Mouse (Mus musculus) lung, embryonic 15.5 days (tissue): ENCODE measurements around the gene Ppfibp1. TPM values are rescaled to one million over a fixed set of nuclear protein-coding genes. Genes with fewer than 3 reads are reported as not detected.

Experiments used
- ATAC-seq: fragments of 200-750 bp; cut with Nextera tagmentation; 2 replicates; pipeline ENCODE4 v1.8.0; 2017; ENCODE audit warnings: moderate number of reproducible peaks, borderline replicate concordance; ENCODE audit not compliant: low FRiP score, low TSS enrichment; ENCODE audit errors: extremely low read depth
- H3K27ac ChIP-seq: fragments of 300-500 bp; sonication (generic); 2 replicates; pipeline ENCODE4 v1.5.1; 2015; ENCODE audit warnings: moderate library complexity, mild to moderate bottlenecking, inconsistent platforms
- H3K27me3 ChIP-seq: fragments of 300-500 bp; sonication (generic); 2 replicates; pipeline ENCODE4 v1.6.1; 2015; ENCODE audit warnings: inconsistent platforms
- H3K36me3 ChIP-seq: fragments of 300-500 bp; sonication (generic); 2 replicates; pipeline ENCODE4 v1.6.1; 2015; ENCODE audit warnings: inconsistent platforms
- H3K4me1 ChIP-seq: fragments of 300-500 bp; sonication (generic); 2 replicates; pipeline ENCODE4 v1.6.1; 2015; ENCODE audit warnings: inconsistent platforms
- H3K4me2 ChIP-seq: fragments of 300-500 bp; sonication (generic); 2 replicates; pipeline ENCODE4 v1.6.1; 2015; ENCODE audit warnings: inconsistent platforms, mild to moderate bottlenecking, moderate library complexity
- H3K4me3 ChIP-seq: fragments of 300-500 bp; sonication (generic); 2 replicates; pipeline ENCODE4 v1.5.1; 2015; ENCODE audit warnings: mild to moderate bottlenecking, inconsistent platforms
- H3K9ac ChIP-seq: fragments of 300-500 bp; sonication (generic); 2 replicates; pipeline ENCODE4 v1.6.1; 2015; ENCODE audit warnings: inconsistent platforms
- H3K9me3 ChIP-seq: fragments of 300-500 bp; sonication (generic); 2 replicates; pipeline ENCODE4 v1.6.1; 2016; ENCODE audit warnings: inconsistent platforms
- WGBS: fragments of 180-500 bp; shearing (Covaris S2); methylation state at CpG from one replicate; pipeline ENCODE4 v1.1.7; 2015; 5-methylcytosine and 5-hydroxymethylcytosine counted together
- polyA plus RNA-seq: library from polyadenylated mRNA; unstranded; fragments of >200 nt; fragmentation: Nextera tagmentation; extraction: Ambion mirVana; gene quantifications from 2 replicates; pipeline ENCODE4 v1.2.1, GENCODE M21; 2015

Gene Ppfibp1
- polyA plus RNA-seq = 45.9 and 52.3 TPM in 2 replicates

GRCm38 (mm10) chr6:146887958-146888659 is at the start of gene Ppfibp1:
TSS of gene Ppfibp1 (plus strand) at chr6:146888487.
- no peaks in the 10 kb centered on the region for H3K27me3 ChIP-seq
- H3K36me3 ChIP-seq = no peaks in the 10 kb centered on the region
- under 1% methylated on average over 64 of the region's 80 CpGs for WGBS
- H3K9me3 ChIP-seq = no peaks in the 10 kb centered on the region
- peak within 1 kb of the TSS; percentile 83 for H3K4me2 ChIP-seq
- H3K4me1 ChIP-seq = peaks cover 43% of the 10 kb centered on the region
- peak; percentile 96 for ATAC-seq
- H3K4me3 ChIP-seq = peak within 1 kb of the TSS; percentile 91
- H3K9ac ChIP-seq = peak within 1 kb of the TSS; percentile 89
- H3K27ac ChIP-seq = peak within 1 kb of the TSS; percentile 84

GRCm38 (mm10) chr6:146838863-146839262 is 49.4 kb upstream of the Ppfibp1 start:
- Histone ChIP-seq H3K9me3 (no peaks in the 10 kb centered on the region), H3K4me2 (no peak overlapping the region), H3K27me3 (no peaks in the 10 kb centered on the region), H3K36me3 (no peaks in the 10 kb centered on the region), H3K9ac (no peak overlapping the region), H3K27ac (no peak overlapping the region), H3K4me1 (peaks cover 11% of the 10 kb centered on the region), H3K4me3 (no peak overlapping the region)
- ATAC-seq = no peak
- WGBS = 74% methylated on average over 4 of the region's 4 CpGs

- H3K27ac ChIP-seq = no peak overlapping the region
- H3K27me3 ChIP-seq = no peaks in the 10 kb centered on the region
- H3K9me3 ChIP-seq = no peaks in the 10 kb centered on the region
- ATAC-seq = no peak
- WGBS = 85% methylated on average over 6 of the region's 6 CpGs
- H3K9ac ChIP-seq = no peak overlapping the region
- no peak overlapping the region for H3K4me2 ChIP-seq
- H3K4me3 ChIP-seq = no peak overlapping the region
- H3K36me3 ChIP-seq = no peaks in the 10 kb centered on the region
- H3K4me1 ChIP-seq = peaks cover 10% of the 10 kb centered on the region; the same call in 1 of the 2 replicates
Observed at GRCm38 (mm10) chr6:146844867-146845266, 43.4 kb upstream of the Ppfibp1 start.

- no peak overlapping the region for H3K9ac ChIP-seq
- H3K4me3 ChIP-seq = no peak overlapping the region
- ATAC-seq = no peak
- H3K36me3 ChIP-seq = no peaks in the 10 kb centered on the region
- peaks cover 10% of the 10 kb centered on the region; the same call in 1 of the 2 replicates for H3K4me1 ChIP-seq
- WGBS = 79% methylated on average over 5 of the region's 5 CpGs
- H3K27ac ChIP-seq = no peak overlapping the region
- H3K27me3 ChIP-seq = no peaks in the 10 kb centered on the region
- H3K9me3 ChIP-seq = no peaks in the 10 kb centered on the region
- H3K4me2 ChIP-seq = no peak overlapping the region
Observed at GRCm38 (mm10) chr6:146845347-146845746, 42.9 kb upstream of the Ppfibp1 start.

- peaks cover 10% of the 10 kb centered on the region; the same call in 1 of the 2 replicates for H3K4me1 ChIP-seq
- no peaks in the 10 kb centered on the region for H3K36me3 ChIP-seq
- peak overlapping the region; percentile 15; the same call in 1 of the 2 replicates for H3K27ac ChIP-seq
- H3K4me3 ChIP-seq = no peak overlapping the region
- no peak overlapping the region for H3K9ac ChIP-seq
- H3K27me3 ChIP-seq = no peaks in the 10 kb centered on the region
- 57% methylated on average over 15 of the region's 15 CpGs for WGBS
- peak; percentile 34; the same call in 1 of the 2 replicates for ATAC-seq
- H3K4me2 ChIP-seq = no peak overlapping the region
- H3K9me3 ChIP-seq = no peaks in the 10 kb centered on the region
Observed at GRCm38 (mm10) chr6:146845961-146846750, 42.1 kb upstream of the Ppfibp1 start.

GRCm38 (mm10) chr6:146847402-146847801 is 40.9 kb upstream of the Ppfibp1 start:
- no peak overlapping the region for H3K4me3 ChIP-seq
- no peaks in the 10 kb centered on the region for H3K27me3 ChIP-seq
- WGBS = 79% methylated on average over 3 of the region's 3 CpGs
- H3K9ac ChIP-seq = no peak overlapping the region
- no peak overlapping the region for H3K27ac ChIP-seq
- peaks cover 16% of the 10 kb centered on the region; the same call in 1 of the 2 replicates for H3K4me1 ChIP-seq
- H3K9me3 ChIP-seq = no peaks in the 10 kb centered on the region
- no peak overlapping the region for H3K4me2 ChIP-seq
- H3K36me3 ChIP-seq = no peaks in the 10 kb centered on the region
- no peak for ATAC-seq

- 69% methylated on average over 3 of the region's 3 CpGs for WGBS
- no peak for ATAC-seq
- peaks cover 21% of the 10 kb centered on the region; the same call in 1 of the 2 replicates for H3K4me1 ChIP-seq
- no peak overlapping the region for H3K4me2 ChIP-seq
- no peaks in the 10 kb centered on the region for H3K9me3 ChIP-seq
- no peak overlapping the region for H3K9ac ChIP-seq
- no peaks in the 10 kb centered on the region for H3K36me3 ChIP-seq
- H3K27ac ChIP-seq = no peak overlapping the region
- no peak overlapping the region for H3K4me3 ChIP-seq
- H3K27me3 ChIP-seq = no peaks in the 10 kb centered on the region
Observed at GRCm38 (mm10) chr6:146848281-146848680, 40.0 kb upstream of the Ppfibp1 start.

GRCm38 (mm10) chr6:146850050-146850449 is 38.2 kb upstream of the Ppfibp1 start, which contains the start of gene Smco2:
TSS of gene Smco2 (plus strand) at chr6:146850104.
- Histone ChIP-seq H3K4me1 (peaks cover 26% of the 10 kb centered on the region), H3K9me3 (no peaks in the 10 kb centered on the region)

GRCm38 (mm10) chr6:146851916-146852315 is 36.4 kb upstream of the Ppfibp1 start:
- Histone ChIP-seq H3K4me3 (no peak overlapping the region), H3K27me3 (no peaks in the 10 kb centered on the region), H3K27ac (peak overlapping the region; percentile 55; the same call in 1 of the 2 replicates), H3K36me3 (no peaks in the 10 kb centered on the region), H3K4me1 (peaks cover 16% of the 10 kb centered on the region), H3K9me3 (no peaks in the 10 kb centered on the region), H3K9ac (no peak overlapping the region), H3K4me2 (no peak overlapping the region)
- 52% methylated on average over 3 of the region's 3 CpGs for WGBS
- ATAC-seq = no peak; the same call in 1 of the 2 replicates

More at GRCm38 (mm10) chr6:146850050-146850449, 38.2 kb upstream of the Ppfibp1 start, which contains the start of gene Smco2:
- Histone ChIP-seq H3K4me3 (no peak within 1 kb of the TSS), H3K9ac (no peak within 1 kb of the TSS), H3K36me3 (no peaks in the 10 kb centered on the region), H3K27me3 (no peaks in the 10 kb centered on the region), H3K27ac (no peak within 1 kb of the TSS), H3K4me2 (no peak within 1 kb of the TSS)
- 74% methylated on average over 4 of the region's 4 CpGs for WGBS
- no peak for ATAC-seq

- Histone ChIP-seq H3K9me3 (no peaks in the 10 kb centered on the region), H3K36me3 (no peaks in the 10 kb centered on the region), H3K4me2 (no peak overlapping the region; the same call in 1 of the 2 replicates), H3K27ac (peak overlapping the region; percentile 55; the same call in 1 of the 2 replicates), H3K27me3 (no peaks in the 10 kb centered on the region), H3K9ac (no peak overlapping the region), H3K4me1 (peaks cover 16% of the 10 kb centered on the region), H3K4me3 (no peak overlapping the region)
- ATAC-seq = peak; percentile 52; the same call in 1 of the 2 replicates
- WGBS = 29% methylated on average over 4 of the region's 4 CpGs
Observed at GRCm38 (mm10) chr6:146852739-146853138, 35.5 kb upstream of the Ppfibp1 start.

GRCm38 (mm10) chr6:146855185-146855584 is 33.1 kb upstream of the Ppfibp1 start:
- Histone ChIP-seq H3K4me1 (peaks cover 16% of the 10 kb centered on the region), H3K36me3 (no peaks in the 10 kb centered on the region), H3K9ac (no peak overlapping the region), H3K27me3 (no peaks in the 10 kb centered on the region), H3K4me3 (no peak overlapping the region), H3K27ac (no peak overlapping the region), H3K9me3 (no peaks in the 10 kb centered on the region), H3K4me2 (no peak overlapping the region)
- 91% methylated on average over 9 of the region's 9 CpGs for WGBS
- ATAC-seq = no peak
